Mouse (Mus musculus): ENCODE measurements around the gene Slc27a4. TPM values are rescaled to one million over a fixed set of nuclear protein-coding genes. Genes with fewer than 3 reads are reported as not detected.
A peak's percentile ranks its signal among the peaks of the same experiment; 100 is the strongest.

Slc27a4 gene
- polyA plus RNA-seq (2015; fragmentation: Nextera tagmentation; extraction: Ambion mirVana): 2.7 and 3.3 TPM in 2 replicates

DNA sequence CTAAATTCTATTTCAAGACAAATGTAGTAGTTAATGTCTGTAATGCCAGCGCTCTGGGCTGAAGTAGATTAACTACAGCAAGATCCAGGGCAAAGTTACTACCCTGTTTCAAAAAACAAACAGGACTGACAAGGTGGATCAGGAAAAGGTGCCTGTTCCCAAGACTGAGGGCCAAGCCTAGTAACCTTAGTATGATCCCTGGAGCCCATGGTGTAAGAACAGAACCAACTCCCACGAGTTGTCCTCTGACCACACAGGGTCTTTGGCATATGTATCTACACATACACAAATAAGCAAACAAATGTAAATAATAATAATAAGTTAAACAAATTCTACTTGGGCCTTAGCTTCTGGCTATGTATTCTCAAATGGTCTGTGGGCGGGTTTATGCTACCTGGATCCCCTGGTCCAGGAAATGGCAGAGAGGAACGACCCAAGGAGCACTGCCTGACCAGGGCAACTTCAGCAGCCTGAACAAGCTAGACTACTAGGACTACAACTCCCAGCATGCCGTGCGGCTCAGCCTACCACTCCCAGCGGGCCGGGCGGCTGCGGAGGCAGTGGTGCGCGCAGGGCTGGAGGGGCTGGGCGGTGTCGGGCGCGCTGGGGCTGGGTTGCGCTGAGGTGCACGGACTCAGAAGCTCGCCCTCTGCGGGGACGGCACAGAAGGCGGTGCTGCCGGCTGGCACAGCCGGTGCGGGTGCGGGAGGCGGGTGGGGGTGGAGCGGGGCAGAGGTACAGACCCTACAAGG lies at the start of gene Slc27a4:
Slc27a4 (plus strand) TSS at position 560 of the 752 bp plus-strand sequence.
- Histone ChIP-seq H3K4me3 (ENCODE audit: low read depth, low read length) (peak within 1 kb of the TSS; percentile 72), H3K9me3 (replicated peaks; ENCODE audit: control insufficient read depth, low read length) (no peaks in the 10 kb centered on the region), H3K4me1 (ENCODE audit: control insufficient read depth, low read depth, low read length) (peaks cover 8% of the 10 kb centered on the region), H3K36me3 (ENCODE audit: control insufficient read depth, insufficient read depth) (no peaks in the 10 kb centered on the region), H3K27ac (ENCODE audit: low read length) (no peak within 1 kb of the TSS), H3K27me3 (ENCODE audit: control insufficient read depth, insufficient read depth, low read depth, low read length) (no peaks in the 10 kb centered on the region; the same call in 1 of the 2 replicates), H3K9ac (ENCODE audit: low read depth, low read length) (peak within 1 kb of the TSS; percentile 66), H3K4me2 (ENCODE audit: low read depth, low read length) (peak within 1 kb of the TSS; percentile 86)
- 4% methylated on average over 27 of the region's 28 CpGs for WGBS (ENCODE audit: insufficient replicate concordance)
- ATAC-seq (ENCODE audit: low read depth): peak; percentile 99

GRCm38 (mm10) chr2:29755693-29756092 lies 46.7 kb upstream of the Slc27a4 start:
- Histone ChIP-seq H3K4me2 (ENCODE audit: low read depth, low read length) (no peak overlapping the region), H3K9me3 (replicated peaks; ENCODE audit: control insufficient read depth, low read length) (no peaks in the 10 kb centered on the region), H3K4me3 (ENCODE audit: low read depth, low read length) (no peak overlapping the region), H3K27ac (ENCODE audit: low read length) (no peak overlapping the region), H3K9ac (ENCODE audit: low read depth, low read length) (no peak overlapping the region), H3K27me3 (ENCODE audit: control insufficient read depth, insufficient read depth, low read depth, low read length) (peaks cover 25% of the 10 kb centered on the region), H3K36me3 (ENCODE audit: control insufficient read depth, insufficient read depth) (no peaks in the 10 kb centered on the region), H3K4me1 (ENCODE audit: control insufficient read depth, low read depth, low read length) (no peaks in the 10 kb centered on the region)
- ATAC-seq (ENCODE audit: low read depth): no peak

GRCm38 (mm10) chr2:29764831-29765230 lies 37.6 kb upstream of the Slc27a4 start:
- H3K9ac ChIP-seq (ENCODE audit: low read depth, low read length): no peak overlapping the region

DNA sequence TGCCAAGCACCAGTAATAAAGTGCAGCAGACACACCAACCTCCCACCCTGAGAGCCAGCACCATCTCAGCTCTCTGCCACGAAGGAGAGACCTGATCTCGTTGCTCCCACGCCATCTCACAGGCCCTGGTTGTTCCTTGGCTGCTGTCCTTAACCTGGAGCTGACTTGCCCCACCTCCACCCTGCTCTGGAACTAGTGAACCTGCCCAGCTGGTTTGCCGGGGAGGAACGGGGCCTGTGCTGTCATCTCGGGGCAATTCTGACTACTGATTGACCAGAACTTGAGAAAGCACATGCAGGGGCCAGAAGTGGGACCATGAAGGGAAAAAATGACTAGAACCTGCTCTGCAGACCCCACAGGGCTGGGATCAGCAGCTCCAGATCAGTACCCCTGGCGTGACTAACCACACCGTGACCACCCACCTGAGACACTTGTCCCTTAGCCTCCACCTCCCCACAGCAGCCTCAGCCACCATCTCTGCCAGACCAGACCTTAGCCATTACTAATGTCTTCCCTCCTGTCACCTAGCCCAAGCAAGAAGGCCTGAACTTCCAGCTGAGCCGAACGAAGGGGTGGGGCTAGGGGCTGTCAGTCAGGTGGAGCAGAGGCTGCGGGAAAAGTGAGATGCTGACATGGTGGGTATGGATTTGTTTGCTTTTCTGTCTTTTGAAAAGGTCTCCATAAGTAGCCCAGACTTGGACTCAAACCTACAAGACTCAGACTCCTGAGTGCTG lies 34.3 kb upstream of the Slc27a4 start:
- no peak overlapping the region for H3K4me3 ChIP-seq (ENCODE audit: low read depth, low read length)
- H3K9ac ChIP-seq (ENCODE audit: low read depth, low read length): no peak overlapping the region
- no peak overlapping the region for H3K4me2 ChIP-seq (ENCODE audit: low read depth, low read length)
- no peaks in the 10 kb centered on the region for H3K9me3 ChIP-seq (replicated peaks; ENCODE audit: control insufficient read depth, low read length)
- no peak for ATAC-seq (ENCODE audit: low read depth)
- no peak overlapping the region for H3K27ac ChIP-seq (ENCODE audit: low read length)
- no peaks in the 10 kb centered on the region for H3K36me3 ChIP-seq (ENCODE audit: control insufficient read depth, insufficient read depth)
- H3K27me3 ChIP-seq (ENCODE audit: control insufficient read depth, insufficient read depth, low read depth, low read length): no peaks in the 10 kb centered on the region; the same call in 1 of the 2 replicates
- 54% methylated on average over 11 of the region's 11 CpGs for WGBS (ENCODE audit: insufficient replicate concordance)
- H3K4me1 ChIP-seq (ENCODE audit: control insufficient read depth, low read depth, low read length): peaks cover 2% of the 10 kb centered on the region; the same call in 1 of the 2 replicates

More at GRCm38 (mm10) chr2:29764831-29765230, 37.6 kb upstream of the Slc27a4 start:
- Histone ChIP-seq H3K4me2 (ENCODE audit: low read depth, low read length) (no peak overlapping the region), H3K9me3 (replicated peaks; ENCODE audit: control insufficient read depth, low read length) (no peaks in the 10 kb centered on the region), H3K4me3 (ENCODE audit: low read depth, low read length) (no peak overlapping the region), H3K36me3 (ENCODE audit: control insufficient read depth, insufficient read depth) (no peaks in the 10 kb centered on the region), H3K4me1 (ENCODE audit: control insufficient read depth, low read depth, low read length) (no peaks in the 10 kb centered on the region), H3K27me3 (ENCODE audit: control insufficient read depth, insufficient read depth, low read depth, low read length) (no peaks in the 10 kb centered on the region; the same call in 1 of the 2 replicates), H3K27ac (ENCODE audit: low read length) (no peak overlapping the region)
- peak; percentile 30; the same call in 1 of the 2 replicates for ATAC-seq (ENCODE audit: low read depth)
- 0% methylated on average over 1 of the region's 1 CpGs for WGBS (ENCODE audit: insufficient replicate concordance)

GRCm38 (mm10) chr2:29768901-29769300 lies 33.5 kb upstream of the Slc27a4 start:
- H3K36me3 ChIP-seq (ENCODE audit: control insufficient read depth, insufficient read depth): no peaks in the 10 kb centered on the region
- no peak overlapping the region for H3K4me2 ChIP-seq (ENCODE audit: low read depth, low read length)
- H3K27me3 ChIP-seq (ENCODE audit: control insufficient read depth, insufficient read depth, low read depth, low read length): no peaks in the 10 kb centered on the region
- no peak for ATAC-seq (ENCODE audit: low read depth)
- no peaks in the 10 kb centered on the region for H3K9me3 ChIP-seq (replicated peaks; ENCODE audit: control insufficient read depth, low read length)
- 50% methylated on average over 9 of the region's 9 CpGs for whole genome bisulfite sequencing (ENCODE audit: insufficient replicate concordance)
- no peak overlapping the region for H3K4me3 ChIP-seq (ENCODE audit: low read depth, low read length)
- no peak overlapping the region for H3K9ac ChIP-seq (ENCODE audit: low read depth, low read length)
- peaks cover 7% of the 10 kb centered on the region for H3K4me1 ChIP-seq (ENCODE audit: control insufficient read depth, low read depth, low read length)
- no peak overlapping the region for H3K27ac ChIP-seq (ENCODE audit: low read length)

GRCm38 (mm10) chr2:29770162-29770561 lies 32.3 kb upstream of the Slc27a4 start:
- Histone ChIP-seq H3K27ac (ENCODE audit: low read length) (no peak overlapping the region), H3K9me3 (replicated peaks; ENCODE audit: control insufficient read depth, low read length) (no peaks in the 10 kb centered on the region)

GRCm38 (mm10) chr2:29771611-29772461 lies 30.6 kb upstream of the Slc27a4 start:
- H3K9ac ChIP-seq (ENCODE audit: low read depth, low read length): no peak overlapping the region
- ATAC-seq (ENCODE audit: low read depth): 0 out of 2 replicates have a peak, but pooled peaks have one; percentile 32
- 34% methylated on average over 8 of the region's 8 CpGs for WGBS (ENCODE audit: insufficient replicate concordance)
- H3K9me3 ChIP-seq (replicated peaks; ENCODE audit: control insufficient read depth, low read length): no peaks in the 10 kb centered on the region
- no peaks in the 10 kb centered on the region for H3K27me3 ChIP-seq (ENCODE audit: control insufficient read depth, insufficient read depth, low read depth, low read length)
- H3K4me3 ChIP-seq (ENCODE audit: low read depth, low read length): no peak overlapping the region
- H3K4me2 ChIP-seq (ENCODE audit: low read depth, low read length): no peak overlapping the region
- H3K4me1 ChIP-seq (ENCODE audit: control insufficient read depth, low read depth, low read length): peaks cover 7% of the 10 kb centered on the region
- no peaks in the 10 kb centered on the region for H3K36me3 ChIP-seq (ENCODE audit: control insufficient read depth, insufficient read depth)
- peak overlapping the region; percentile 51 for H3K27ac ChIP-seq (ENCODE audit: low read length)

More at GRCm38 (mm10) chr2:29770162-29770561, 32.3 kb upstream of the Slc27a4 start:
- Histone ChIP-seq H3K27me3 (ENCODE audit: control insufficient read depth, insufficient read depth, low read depth, low read length) (no peaks in the 10 kb centered on the region), H3K36me3 (ENCODE audit: control insufficient read depth, insufficient read depth) (no peaks in the 10 kb centered on the region), H3K4me3 (ENCODE audit: low read depth, low read length) (no peak overlapping the region), H3K4me1 (ENCODE audit: control insufficient read depth, low read depth, low read length) (peaks cover 7% of the 10 kb centered on the region), H3K4me2 (ENCODE audit: low read depth, low read length) (no peak overlapping the region), H3K9ac (ENCODE audit: low read depth, low read length) (no peak overlapping the region)
- no peak for ATAC-seq (ENCODE audit: low read depth)

DNA sequence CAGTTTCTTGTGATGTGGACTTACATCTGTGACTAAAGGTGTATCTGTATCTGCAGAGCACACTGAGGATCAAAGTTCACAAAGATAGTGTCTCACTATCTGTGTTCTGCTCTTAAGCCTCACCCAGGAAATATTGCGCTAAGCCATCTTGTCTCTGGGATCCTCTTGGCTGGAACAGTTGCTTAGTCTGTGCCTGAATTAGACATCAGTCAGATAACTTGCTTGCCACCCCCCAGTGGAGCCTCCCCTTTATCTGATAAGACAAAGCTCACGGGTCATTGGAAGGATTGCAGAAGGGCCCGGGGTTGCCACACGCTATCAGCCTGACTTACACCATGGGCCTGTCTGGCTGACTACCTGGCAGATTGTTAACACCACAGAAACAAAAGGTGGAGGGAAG lies 29.1 kb upstream of the Slc27a4 start:
- no peak overlapping the region for H3K4me2 ChIP-seq (ENCODE audit: low read depth, low read length)
- H3K4me3 ChIP-seq (ENCODE audit: low read depth, low read length): no peak overlapping the region
- no peaks in the 10 kb centered on the region for H3K27me3 ChIP-seq (ENCODE audit: control insufficient read depth, insufficient read depth, low read depth, low read length)
- no peak overlapping the region; the same call in 1 of the 2 replicates for H3K27ac ChIP-seq (ENCODE audit: low read length)
- H3K36me3 ChIP-seq (ENCODE audit: control insufficient read depth, insufficient read depth): peaks cover 8% of the 10 kb centered on the region
- ATAC-seq (ENCODE audit: low read depth): peak; percentile 43
- H3K4me1 ChIP-seq (ENCODE audit: control insufficient read depth, low read depth, low read length): peaks cover 7% of the 10 kb centered on the region
- H3K9me3 ChIP-seq (replicated peaks; ENCODE audit: control insufficient read depth, low read length): no peaks in the 10 kb centered on the region
- 33% methylated on average over 4 of the region's 4 CpGs for WGBS (ENCODE audit: insufficient replicate concordance)
- no peak overlapping the region for H3K9ac ChIP-seq (ENCODE audit: low read depth, low read length)
